Mouse (Mus musculus) CH12.LX (cell line): ENCODE data around the gene Fcgr1. TPM values are rescaled to one million over a fixed set of nuclear protein-coding genes. Genes with fewer than 3 reads are reported as not detected.

Experiments used
- DNase-seq: peaks from one replicate; pipeline ENCODE4 v3.0.0-alpha.2; 2013; ENCODE audit errors: extremely low read depth
- H3K27ac ChIP-seq: 2 replicates; pipeline ENCODE4 v1.5.1; 2012; ENCODE audit warnings: low read depth, mild to moderate bottlenecking, control low read depth, moderate library complexity; ENCODE audit not compliant: insufficient read depth
- H3K27me3 ChIP-seq: replicated peaks from 2 replicates; pipeline ENCODE3; 2012; ENCODE audit warnings: inconsistent platforms
- H3K36me3 ChIP-seq, 2 experiments: replicated peaks in 1 of 2; 2 replicates each; pipeline versions ENCODE3 to v1.6.1; 2012; ENCODE audit warnings: inconsistent platforms in 1 of 2, low read length in 1 of 2, mild to moderate bottlenecking in 1 of 2, mixed read lengths in 1 of 2, moderate library complexity in 1 of 2; ENCODE audit not compliant: control insufficient read depth in 1 of 2, insufficient read depth in 1 of 2
- H3K4me1 ChIP-seq, 2 experiments: 2 replicates each; pipeline ENCODE4 v1.6.1; 2012; ENCODE audit warnings: inconsistent platforms in 1 of 2, moderate library complexity in 1 of 2; ENCODE audit not compliant: insufficient read depth in 2 of 2, control insufficient read depth in 1 of 2
- H3K4me2 ChIP-seq: 2 replicates; pipeline ENCODE4 v1.6.1; 2012; ENCODE audit warnings: low read depth, mild to moderate bottlenecking, control low read depth; ENCODE audit not compliant: poor library complexity, insufficient read depth, severe bottlenecking
- H3K4me3 ChIP-seq, 3 experiments: fragments of 150-350 bp in 1 of 3; sonication (generic) in 1 of 3; replicated peaks in 1 of 3; 2 replicates each; pipeline versions ENCODE3 to v1.5.1; 2011 to 2012; ENCODE audit warnings: low read depth in 2 of 3, low read length in 2 of 3, mild to moderate bottlenecking in 2 of 3, moderate library complexity in 2 of 3, control low read depth in 1 of 3, improper control_type of control experiment in 1 of 3, inconsistent platforms in 1 of 3, mixed read lengths in 1 of 3; ENCODE audit not compliant: poor library complexity in 1 of 3
- H3K79me2 ChIP-seq: replicated peaks from 2 replicates; pipeline ENCODE4 v1.6.1; 2012; ENCODE audit warnings: mild to moderate bottlenecking, moderate library complexity; ENCODE audit not compliant: control insufficient read depth, poor library complexity, insufficient read depth, severe bottlenecking; ENCODE audit errors: extremely low read depth
- H3K9ac ChIP-seq: 2 replicates; pipeline ENCODE4 v1.6.1; 2012; ENCODE audit warnings: low read depth, mild to moderate bottlenecking, control low read depth, moderate library complexity; ENCODE audit not compliant: insufficient read depth
- H3K9me3 ChIP-seq: replicated peaks from 2 replicates; pipeline ENCODE3; 2012; ENCODE audit warnings: low read length, inconsistent platforms, mixed read lengths
- CHD1 ChIP-seq: IDR thresholded peaks from 2 replicates; pipeline ENCODE4 v1.6.1; 2012; ENCODE audit warnings: low read depth, low read length, improper control_type of control experiment, inconsistent platforms
- E2F4 ChIP-seq: IDR thresholded peaks from 2 replicates; pipeline ENCODE4 v1.6.1; 2011; ENCODE audit warnings: low read depth, low read length, improper control_type of control experiment; ENCODE audit not compliant: insufficient replicate concordance
- ELF1 ChIP-seq: IDR thresholded peaks from 2 replicates; pipeline ENCODE4 v1.6.1; 2014; ENCODE audit warnings: low read depth, mild to moderate bottlenecking, inconsistent platforms, low read length, improper control_type of control experiment
- HCFC1 ChIP-seq: IDR thresholded peaks from 2 replicates; pipeline ENCODE4 v1.6.1; 2012; ENCODE audit warnings: low read depth, mild to moderate bottlenecking, inconsistent platforms, low read length, improper control_type of control experiment
- JUND ChIP-seq: conservative IDR thresholded peaks from 2 replicates; pipeline ENCODE4 v1.6.1; 2011; ENCODE audit warnings: low read depth, low read length, improper control_type of control experiment
- KAT2A ChIP-seq: IDR thresholded peaks from 2 replicates; pipeline ENCODE4 v1.6.1; 2012; ENCODE audit warnings: low read length, improper control_type of control experiment, inconsistent platforms; ENCODE audit not compliant: insufficient replicate concordance
- MAFK ChIP-seq: IDR thresholded peaks from 2 replicates; pipeline ENCODE4 v1.6.1; 2011; ENCODE audit warnings: low read length, improper control_type of control experiment; ENCODE audit not compliant: insufficient replicate concordance
- MEF2A ChIP-seq: IDR thresholded peaks from 2 replicates; pipeline ENCODE4 v1.6.1; 2014; ENCODE audit warnings: low read depth, mild to moderate bottlenecking, inconsistent platforms, low read length, improper control_type of control experiment, borderline replicate concordance
- MYC ChIP-seq: IDR thresholded peaks from 2 replicates; pipeline ENCODE4 v1.6.1; 2011; ENCODE audit warnings: low read depth, mild to moderate bottlenecking, improper control_type of control experiment, low read length
- NRF1 ChIP-seq: IDR thresholded peaks from 2 replicates; pipeline ENCODE4 v1.6.1; 2014; ENCODE audit warnings: low read depth, mild to moderate bottlenecking, inconsistent platforms, low read length, improper control_type of control experiment, moderate library complexity
- RAD21 ChIP-seq: IDR thresholded peaks from 2 replicates; pipeline ENCODE4 v1.6.1; 2011; ENCODE audit warnings: low read depth, mild to moderate bottlenecking, low read length, improper control_type of control experiment, moderate library complexity
- TBP ChIP-seq: conservative IDR thresholded peaks from 2 replicates; pipeline ENCODE4 v1.6.1; 2011; ENCODE audit warnings: low read depth, low read length, improper control_type of control experiment
- UBTF ChIP-seq: IDR thresholded peaks from 2 replicates; pipeline ENCODE4 v1.6.1; 2012; ENCODE audit warnings: low read depth, mild to moderate bottlenecking, inconsistent platforms, low read length, improper control_type of control experiment, moderate library complexity
- USF2 ChIP-seq: conservative IDR thresholded peaks from 2 replicates; pipeline ENCODE4 v1.6.1; 2011; ENCODE audit warnings: low read depth, low read length, improper control_type of control experiment
- ZMIZ1 ChIP-seq: IDR thresholded peaks from 2 replicates; pipeline ENCODE4 v1.6.1; 2012; ENCODE audit warnings: low read depth, mild to moderate bottlenecking, inconsistent platforms, low read length, improper control_type of control experiment
- ZNF384 ChIP-seq: IDR thresholded peaks from 2 replicates; pipeline ENCODE4 v1.6.1; 2012; ENCODE audit warnings: low read depth, low read length, improper control_type of control experiment, inconsistent platforms
- dilution Hi-C: fragments of 300-500 bp; cut with MboI; formaldehyde crosslinking; loops from 2 replicates; pipeline ENCODE4 v1.14.3; 2020; ENCODE audit warnings: low sequenced_read_pairs; ENCODE audit not compliant: extremely low pct_unique_long_range_greater_than_20kb, extremely low pct_ligation_motif_present
- in situ Hi-C: fragments of 300-500 bp; cut with MboI; formaldehyde crosslinking; loops from 3 replicates; pipeline ENCODE4 v1.14.3; 2019; ENCODE audit warnings: low sequenced_read_pairs, low pct_ligation_motif_present, low pct_unique_long_range_greater_than_20kb, mixed read lengths
- polyA plus RNA-seq: library from polyadenylated mRNA; unstranded; fragments of >175 nt; gene quantifications from 2 replicates; pipeline ENCODE4 v1.2.1, GENCODE M21; 2012; ENCODE audit warnings: low read depth; ENCODE audit not compliant: insufficient read length
- total RNA-seq, 2 experiments: library from RNA; depleted of rRNA; stranded (reverse); fragments of 300-350 nt in 1 of 2; fragments of >200 nt in 1 of 2; gene quantifications; 2 replicates each; pipeline ENCODE4 v1.2.3; 2012 to 2014

Fcgr1 gene
- total and polyA plus RNA-seq, 3 experiments: not detected

- peaks cover 0 to 10% of the 10 kb centered on the region in 2 experiments; a peak in 1 of 4 replicates for H3K4me1 ChIP-seq
- peak overlapping the region in 1 of 3 experiments; percentile 51 for H3K4me3 ChIP-seq
- in situ Hi-C loops: no loop called here
- H3K9ac ChIP-seq: no peak overlapping the region; the same call in 1 of the 2 replicates
- H3K27ac ChIP-seq: no peak overlapping the region
- TF ChIP-seq TBP: peak; percentile 99
- TF ChIP-seq CHD1: no peak
- TF ChIP-seq ELF1: peak; percentile 90
- TF ChIP-seq NRF1: peak; percentile 48; the same call in 1 of the 2 replicates
- TF ChIP-seq E2F4: 0 out of 2 replicates have a peak, but pooled peaks have one; percentile 75
- TF ChIP-seq MAFK: peak; percentile 91
- no peak for TF ChIP-seq USF2
- H3K4me2 ChIP-seq: peak overlapping the region; percentile 91
- peaks cover 28% of the 10 kb centered on the region for H3K27me3 ChIP-seq
- no peaks in the 10 kb centered on the region for H3K79me2 ChIP-seq
- no peaks in the 10 kb centered on the region for H3K36me3 ChIP-seq
- dilution Hi-C loops: no loop called here
- H3K9me3 ChIP-seq: no peaks in the 10 kb centered on the region
- DNase-seq: peak; percentile 77
Measured at GRCm38 (mm10) chr3:96340611-96341312, 47.0 kb upstream of the Fcgr1 start.

DNA sequence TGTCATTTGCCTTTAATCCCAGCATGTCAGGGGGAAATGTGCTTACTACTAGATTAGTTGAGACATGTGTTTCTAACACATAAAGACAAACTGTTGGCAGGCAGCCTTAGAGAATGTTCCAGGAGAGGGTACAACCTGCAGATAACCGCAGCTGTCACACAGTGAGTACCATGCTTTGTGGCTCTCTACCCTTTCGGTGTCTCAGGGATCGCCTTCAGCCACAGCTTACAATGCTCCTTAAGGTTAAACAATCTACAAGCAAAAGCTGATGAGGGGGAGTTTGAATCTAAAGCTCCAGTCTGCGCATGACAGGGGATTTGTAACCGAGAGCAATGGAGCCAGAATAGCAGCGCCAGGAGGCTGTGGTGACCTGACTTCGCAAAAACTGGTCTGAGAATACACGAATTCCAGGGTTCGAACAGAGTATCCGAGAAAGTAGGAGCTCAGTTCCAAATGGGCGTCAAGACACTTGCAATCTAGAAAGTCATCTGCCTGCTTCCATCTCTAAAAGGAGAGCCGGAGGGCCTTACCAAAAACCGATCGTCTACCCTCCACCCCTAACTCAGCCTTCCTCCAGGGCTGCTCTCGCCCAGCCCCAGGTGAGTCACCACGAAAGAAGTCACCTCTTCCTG is 45.2 kb upstream of the Fcgr1 start:
- no peak overlapping the region for H3K4me3 ChIP-seq
- no peak overlapping the region for H3K9ac ChIP-seq
- H3K79me2 ChIP-seq: no peaks in the 10 kb centered on the region
- peaks cover 33% of the 10 kb centered on the region for H3K27me3 ChIP-seq
- dilution Hi-C loops: no loop called here
- H3K36me3 ChIP-seq: no peaks in the 10 kb centered on the region
- no peak overlapping the region for H3K4me2 ChIP-seq
- H3K4me1 ChIP-seq: peaks cover 0 to 20% of the 10 kb centered on the region in 2 experiments; a peak in 2 of 4 replicates
- in situ Hi-C loops: loop anchor here (10.0 kb wide), 2 partner anchors 54 to 76 kb away; no protein-coding TSS in a partner anchor
- no peak overlapping the region for H3K27ac ChIP-seq
- TF ChIP-seq UBTF: no peak
- TF ChIP-seq KAT2A: no peak
- TF ChIP-seq RAD21: no peak
- TF ChIP-seq JUND: no peak
- TF ChIP-seq MAFK: no peak
- TF ChIP-seq MYC: no peak
- TF ChIP-seq ZMIZ1: no peak
- TF ChIP-seq HCFC1: no peak
- TF ChIP-seq MEF2A: no peak
- no peak for TF ChIP-seq ZNF384
- TF ChIP-seq, all 38 proteins: peak for 0
- no peak for DNase-seq
- H3K9me3 ChIP-seq: no peaks in the 10 kb centered on the region
